Mouse (Mus musculus): ENCODE results near the gene Bloc1s4. TPM values are rescaled to one million over a fixed set of nuclear protein-coding genes. Genes with fewer than 3 reads are reported as not detected.

Bloc1s4 gene
- polyA plus RNA-seq, 1 experiment from 2014 or later: 20.9 TPM

DNA sequence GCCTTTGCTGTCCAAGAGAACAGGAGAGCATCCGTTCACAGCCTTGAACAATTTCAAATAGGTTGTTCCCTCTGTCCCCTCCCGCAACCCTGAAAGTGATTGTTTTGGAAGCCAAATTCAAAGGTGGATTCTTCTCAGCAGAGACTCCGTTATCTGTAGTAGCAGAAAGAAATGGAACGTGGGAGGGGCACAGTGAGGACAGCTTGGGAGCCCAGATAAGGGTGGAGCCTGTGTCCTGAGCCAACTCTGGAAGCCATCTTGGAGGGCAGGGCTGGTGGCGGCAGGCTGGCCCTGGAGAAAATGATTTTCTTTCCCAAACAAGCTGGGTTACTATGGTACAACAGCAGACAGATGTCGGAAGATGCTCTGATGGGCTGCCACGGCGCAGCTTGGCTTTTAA, 12.4 kb downstream of the Bloc1s4 start:
- Histone ChIP-seq H3K4me1 (replicated peaks; ENCODE audit: control insufficient read depth, insufficient read depth, low read length) (no peaks in the 10 kb centered on the region), H3K4me3 (ENCODE audit: low read depth, low read length) (no peak overlapping the region), H3K4me2 (ENCODE audit: low read length) (no peak overlapping the region), H3K27ac (ENCODE audit: low read depth) (no peak overlapping the region), H3K9me3 (ENCODE audit: control insufficient read depth, low read length) (no peaks in the 10 kb centered on the region), H3K9ac (ENCODE audit: low read length) (no peak overlapping the region), H3K27me3 (replicated peaks; ENCODE audit: control insufficient read depth, insufficient read depth, low read length) (no peaks in the 10 kb centered on the region), H3K36me3 (ENCODE audit: control insufficient read depth, insufficient read depth, low read length) (no peaks in the 10 kb centered on the region)
- no peak for DNase-seq (ENCODE audit: low spot score)
- ATAC-seq (replicated peaks; ENCODE audit: low FRiP score, low TSS enrichment, low read depth): no peak
- 76% methylated on average over 8 of the region's 8 CpGs for WGBS

GRCm38 (mm10) chr5:36735106-36735505, 13.3 kb downstream of the Bloc1s4 start:
- Histone ChIP-seq H3K36me3 (ENCODE audit: control insufficient read depth, insufficient read depth, low read length) (no peaks in the 10 kb centered on the region), H3K4me2 (ENCODE audit: low read length) (no peak overlapping the region), H3K9me3 (ENCODE audit: control insufficient read depth, low read length) (no peaks in the 10 kb centered on the region), H3K4me3 (ENCODE audit: low read depth, low read length) (no peak overlapping the region), H3K4me1 (replicated peaks; ENCODE audit: control insufficient read depth, insufficient read depth, low read length) (no peaks in the 10 kb centered on the region), H3K27me3 (replicated peaks; ENCODE audit: control insufficient read depth, insufficient read depth, low read length) (no peaks in the 10 kb centered on the region), H3K27ac (ENCODE audit: low read depth) (no peak overlapping the region), H3K9ac (ENCODE audit: low read length) (no peak overlapping the region)
- ATAC-seq (replicated peaks; ENCODE audit: low FRiP score, low TSS enrichment, low read depth): no peak
- no peak for DNase-seq (ENCODE audit: low spot score)
- WGBS: 85% methylated on average over 6 of the region's 6 CpGs

DNA sequence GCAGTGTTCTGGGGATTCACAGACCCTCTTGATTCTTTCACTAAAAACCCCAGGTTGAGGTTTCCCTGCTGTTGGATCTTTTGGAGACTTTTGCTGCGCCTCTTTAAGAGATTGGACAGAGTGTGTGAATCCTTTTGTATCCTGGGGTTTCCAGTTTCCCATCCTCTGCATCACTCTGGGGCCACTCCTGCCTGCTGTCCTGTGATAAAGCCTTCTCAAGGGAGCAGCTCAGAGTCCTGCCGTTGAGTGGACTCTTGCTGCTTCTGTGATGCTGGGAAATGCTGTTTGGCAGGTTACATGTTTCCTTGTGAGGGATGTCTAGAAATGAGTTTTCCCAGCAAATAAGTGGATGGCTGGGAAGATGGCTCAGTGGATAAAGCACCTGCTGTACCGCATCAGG, 15.0 kb downstream of the Bloc1s4 start:
- no peaks in the 10 kb centered on the region for H3K4me1 ChIP-seq (replicated peaks; ENCODE audit: control insufficient read depth, insufficient read depth, low read length)
- no peak overlapping the region for H3K4me3 ChIP-seq (ENCODE audit: low read depth, low read length)
- WGBS: 80% methylated on average over 3 of the region's 3 CpGs
- no peaks in the 10 kb centered on the region for H3K36me3 ChIP-seq (ENCODE audit: control insufficient read depth, insufficient read depth, low read length)
- ATAC-seq (replicated peaks; ENCODE audit: low FRiP score, low TSS enrichment, low read depth): no peak
- no peak overlapping the region for H3K4me2 ChIP-seq (ENCODE audit: low read length)
- no peaks in the 10 kb centered on the region for H3K9me3 ChIP-seq (ENCODE audit: control insufficient read depth, low read length)
- H3K27ac ChIP-seq (ENCODE audit: low read depth): no peak overlapping the region
- H3K27me3 ChIP-seq (replicated peaks; ENCODE audit: control insufficient read depth, insufficient read depth, low read length): no peaks in the 10 kb centered on the region
- DNase-seq (ENCODE audit: low spot score): no peak
- H3K9ac ChIP-seq (ENCODE audit: low read length): no peak overlapping the region

DNA sequence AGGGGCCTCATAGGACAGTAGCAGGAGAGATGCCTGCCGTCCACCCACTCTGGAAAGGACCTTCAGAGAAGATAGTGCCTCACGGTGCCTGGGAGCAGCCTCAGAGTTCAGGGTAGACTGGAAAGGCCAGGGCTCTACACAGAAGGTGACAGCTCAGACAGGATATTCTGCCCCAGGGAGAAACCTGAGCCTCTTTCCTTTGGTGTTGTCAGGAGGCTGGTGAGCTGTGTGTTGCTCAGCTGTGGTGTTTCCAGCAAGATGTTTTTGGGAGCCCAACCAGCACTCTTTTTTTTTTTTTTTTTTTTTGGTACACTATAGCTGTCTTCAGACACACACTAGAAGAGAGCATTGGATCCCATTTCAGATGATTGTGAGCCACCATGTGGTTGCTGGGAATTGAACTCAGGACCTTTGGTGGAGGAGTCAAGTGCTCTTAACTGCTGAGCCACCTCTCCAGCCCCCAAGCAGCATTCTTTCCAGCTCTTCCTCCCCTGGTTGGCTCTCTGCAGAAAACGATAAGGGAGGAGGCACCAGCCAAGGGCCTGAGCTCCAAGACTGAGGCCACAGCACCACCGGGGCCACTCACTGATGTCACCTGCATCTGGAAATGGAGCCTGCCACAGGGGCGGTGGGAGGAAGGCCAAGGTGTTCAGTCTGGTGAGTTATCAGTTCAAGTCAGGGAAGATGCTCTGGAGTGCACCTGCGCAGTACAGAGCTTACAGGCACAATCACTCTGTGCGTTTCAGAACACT, 16.4 kb downstream of the Bloc1s4 start:
- WGBS: 66% methylated on average over 7 of the region's 7 CpGs

DNA sequence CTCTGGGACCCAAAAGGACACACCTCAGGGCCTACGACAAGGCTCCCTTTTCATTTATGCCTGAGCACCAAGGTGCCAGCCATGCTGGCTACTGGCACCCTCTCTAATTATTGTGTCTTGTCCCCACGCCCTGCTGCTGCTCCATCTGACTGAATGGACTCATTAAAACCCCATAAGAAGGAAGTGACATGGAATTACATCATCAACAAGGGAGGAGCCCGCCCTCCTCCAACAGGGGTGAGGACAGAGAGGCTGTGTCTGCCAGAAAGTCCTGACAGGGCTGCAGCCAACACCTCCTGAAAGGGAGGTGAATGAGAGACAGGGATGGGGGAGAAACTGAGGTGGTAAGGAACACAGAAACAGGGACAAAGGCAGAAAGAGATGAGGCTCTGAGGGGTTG, 17.8 kb downstream of the Bloc1s4 start:
- no peak overlapping the region for H3K4me2 ChIP-seq (ENCODE audit: low read length)
- H3K27me3 ChIP-seq (replicated peaks; ENCODE audit: control insufficient read depth, insufficient read depth, low read length): no peaks in the 10 kb centered on the region
- H3K36me3 ChIP-seq (ENCODE audit: control insufficient read depth, insufficient read depth, low read length): no peaks in the 10 kb centered on the region
- no peak overlapping the region for H3K9ac ChIP-seq (ENCODE audit: low read length)
- WGBS: 62% methylated on average over 3 of the region's 3 CpGs
- H3K4me1 ChIP-seq (replicated peaks; ENCODE audit: control insufficient read depth, insufficient read depth, low read length): 0 out of 2 replicates have a peak, but pooled peaks cover 3% of the 10 kb centered on the region
- H3K27ac ChIP-seq (ENCODE audit: low read depth): no peak overlapping the region
- ATAC-seq (replicated peaks; ENCODE audit: low FRiP score, low TSS enrichment, low read depth) (no peak), DNase-seq (ENCODE audit: low spot score) (no peak)
- no peak overlapping the region for H3K4me3 ChIP-seq (ENCODE audit: low read depth, low read length)
- no peaks in the 10 kb centered on the region for H3K9me3 ChIP-seq (ENCODE audit: control insufficient read depth, low read length)

More for the DNA sequence above, 16.4 kb downstream of the Bloc1s4 start:
- H3K4me1 ChIP-seq (replicated peaks; ENCODE audit: control insufficient read depth, insufficient read depth, low read length): no peaks in the 10 kb centered on the region
- no peak overlapping the region for H3K27ac ChIP-seq (ENCODE audit: low read depth)
- ATAC-seq (replicated peaks; ENCODE audit: low FRiP score, low TSS enrichment, low read depth) (no peak), DNase-seq (ENCODE audit: low spot score) (no peak)
- H3K4me2 ChIP-seq (ENCODE audit: low read length): no peak overlapping the region
- H3K27me3 ChIP-seq (replicated peaks; ENCODE audit: control insufficient read depth, insufficient read depth, low read length): no peaks in the 10 kb centered on the region
- H3K4me3 ChIP-seq (ENCODE audit: low read depth, low read length): no peak overlapping the region
- no peaks in the 10 kb centered on the region for H3K36me3 ChIP-seq (ENCODE audit: control insufficient read depth, insufficient read depth, low read length)
- H3K9ac ChIP-seq (ENCODE audit: low read length): no peak overlapping the region
- H3K9me3 ChIP-seq (ENCODE audit: control insufficient read depth, low read length): no peaks in the 10 kb centered on the region

DNA sequence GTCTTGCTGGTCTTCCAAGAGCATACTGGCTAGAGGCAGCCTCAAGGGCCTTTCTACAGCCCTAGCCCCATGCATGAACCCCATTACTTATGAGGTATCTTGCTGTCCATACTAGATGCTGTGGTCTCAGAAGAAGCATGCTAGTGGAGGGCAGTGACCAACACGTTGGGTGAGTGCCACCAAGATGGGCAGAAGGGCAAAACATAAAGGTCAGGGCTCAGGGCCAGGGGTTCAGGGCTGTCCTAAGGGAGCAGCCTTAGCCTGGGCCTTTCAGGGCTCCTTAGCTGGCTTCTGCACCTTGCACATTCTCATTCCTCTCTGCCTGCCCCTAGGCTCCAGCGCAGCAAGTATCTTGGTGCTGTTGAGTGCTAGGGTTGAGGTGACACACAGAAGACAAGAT, 18.5 kb downstream of the Bloc1s4 start:
- H3K9ac ChIP-seq (ENCODE audit: low read length): no peak overlapping the region
- no peak overlapping the region for H3K4me3 ChIP-seq (ENCODE audit: low read depth, low read length)
- WGBS: 89% methylated on average over 2 of the region's 2 CpGs
- DNase-seq (ENCODE audit: low spot score) (no peak), ATAC-seq (replicated peaks; ENCODE audit: low FRiP score, low TSS enrichment, low read depth) (no peak)
- H3K27me3 ChIP-seq (replicated peaks; ENCODE audit: control insufficient read depth, insufficient read depth, low read length): no peaks in the 10 kb centered on the region
- H3K36me3 ChIP-seq (ENCODE audit: control insufficient read depth, insufficient read depth, low read length): no peaks in the 10 kb centered on the region
- no peaks in the 10 kb centered on the region for H3K9me3 ChIP-seq (ENCODE audit: control insufficient read depth, low read length)
- 0 out of 2 replicates have a peak, but pooled peaks cover 3% of the 10 kb centered on the region for H3K4me1 ChIP-seq (replicated peaks; ENCODE audit: control insufficient read depth, insufficient read depth, low read length)
- H3K27ac ChIP-seq (ENCODE audit: low read depth): no peak overlapping the region
- no peak overlapping the region for H3K4me2 ChIP-seq (ENCODE audit: low read length)

GRCm38 (mm10) chr5:36729086-36729473, 19.4 kb downstream of the Bloc1s4 start:
- ATAC-seq (replicated peaks; ENCODE audit: low FRiP score, low TSS enrichment, low read depth) (no peak), DNase-seq (ENCODE audit: low spot score) (no peak)
- Histone ChIP-seq H3K4me3 (ENCODE audit: low read depth, low read length) (no peak overlapping the region), H3K9me3 (ENCODE audit: control insufficient read depth, low read length) (no peaks in the 10 kb centered on the region), H3K4me1 (replicated peaks; ENCODE audit: control insufficient read depth, insufficient read depth, low read length) (0 out of 2 replicates have a peak, but pooled peaks cover 3% of the 10 kb centered on the region), H3K9ac (ENCODE audit: low read length) (no peak overlapping the region), H3K36me3 (ENCODE audit: control insufficient read depth, insufficient read depth, low read length) (no peaks in the 10 kb centered on the region), H3K4me2 (ENCODE audit: low read length) (no peak overlapping the region), H3K27me3 (replicated peaks; ENCODE audit: control insufficient read depth, insufficient read depth, low read length) (no peaks in the 10 kb centered on the region), H3K27ac (ENCODE audit: low read depth) (no peak overlapping the region)
- WGBS: 69% methylated on average over 4 of the region's 4 CpGs

- no peak for ATAC-seq (replicated peaks; ENCODE audit: low FRiP score, low TSS enrichment, low read depth)
Measured at GRCm38 (mm10) chr5:36728403-36729085, 19.9 kb downstream of the Bloc1s4 start.

More at GRCm38 (mm10) chr5:36728403-36729085, 19.9 kb downstream of the Bloc1s4 start:
- Histone ChIP-seq H3K4me2 (ENCODE audit: low read length) (no peak overlapping the region), H3K4me3 (ENCODE audit: low read depth, low read length) (no peak overlapping the region), H3K4me1 (replicated peaks; ENCODE audit: control insufficient read depth, insufficient read depth, low read length) (0 out of 2 replicates have a peak, but pooled peaks cover 3% of the 10 kb centered on the region), H3K36me3 (ENCODE audit: control insufficient read depth, insufficient read depth, low read length) (no peaks in the 10 kb centered on the region), H3K27me3 (replicated peaks; ENCODE audit: control insufficient read depth, insufficient read depth, low read length) (no peaks in the 10 kb centered on the region), H3K9me3 (ENCODE audit: control insufficient read depth, low read length) (no peaks in the 10 kb centered on the region), H3K9ac (ENCODE audit: low read length) (no peak overlapping the region), H3K27ac (ENCODE audit: low read depth) (no peak overlapping the region)
- no peak for DNase-seq (ENCODE audit: low spot score)
- WGBS: 66% methylated on average over 8 of the region's 8 CpGs
